In the genomic region with DNA sequence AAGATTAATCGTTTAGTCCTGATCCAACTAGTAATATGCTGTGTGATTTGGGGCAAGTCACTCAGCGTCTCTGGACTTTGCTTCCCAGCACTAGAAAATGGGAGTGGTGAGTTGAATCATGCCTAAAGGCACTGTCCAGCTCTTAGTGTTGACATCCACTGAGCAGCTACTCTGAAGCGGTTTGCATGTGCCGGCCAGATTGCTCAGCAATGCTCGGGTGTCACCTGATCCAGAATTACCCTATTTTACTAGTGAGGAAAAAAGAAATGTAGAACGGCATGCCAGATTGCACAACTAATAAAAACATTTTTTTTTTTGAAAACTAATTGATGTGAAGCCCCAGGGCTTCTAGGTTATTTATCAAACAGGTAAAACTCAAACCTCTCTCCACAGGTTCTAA, we compare ENCODE assay signal across 20 mouse cellular contexts.
A peak's percentile ranks its signal among the peaks of the same experiment; 100 is the strongest.
DNase-seq lines count a peak whose midpoint lies in the region; ATAC-seq and TF ChIP-seq lines count a peak whose summit lies in the region.
"Had no signal": no experiment of that assay in that cellular context is flagged by ENCODE, and none has a peak within 500 bp of the region (broad histone marks: within the 10 kb centered on the region; RNA-seq: fewer than 3 reads in every experiment).

No protein-coding gene starts in this region.

- no peak overlapping the region for H3K4me3 ChIP-seq in forebrain, embryonic 14.5 days (ENCODE audit: low read depth, low read length)
- no peak overlapping the region for H3K4me3 ChIP-seq in forebrain, embryonic 16.5 days (replicated peaks; ENCODE audit: low read length)
- no peak overlapping the region for H3K4me3 ChIP-seq in hindbrain, embryonic 15.5 days
- no peak overlapping the region for H3K4me3 ChIP-seq in hindbrain, embryonic 11.5 days (ENCODE audit: low read depth, low read length)
- H3K4me3 ChIP-seq in lung, embryonic 15.5 days: no peak overlapping the region
- no peak overlapping the region for H3K4me3 ChIP-seq in lung, adult 2 months (replicated peaks; ENCODE audit: extremely low read depth, low read depth, low read length)
- H3K4me3 ChIP-seq: embryonic facial prominence, embryonic 10.5 days; liver, embryonic 13.5 days; stomach, embryonic 15.5 days had no signal

- H3K9me3 ChIP-seq in forebrain, embryonic 14.5 days (replicated peaks; ENCODE audit: control insufficient read depth, low read length): no peaks in the 10 kb centered on the region
- no peaks in the 10 kb centered on the region for H3K9me3 ChIP-seq in forebrain, embryonic 16.5 days (ENCODE audit: control insufficient read depth, low read length)
- H3K9me3 ChIP-seq in hindbrain, embryonic 15.5 days: no peaks in the 10 kb centered on the region
- H3K9me3 ChIP-seq in hindbrain, embryonic 11.5 days (ENCODE audit: control insufficient read depth, low read length): no peaks in the 10 kb centered on the region
- no peaks in the 10 kb centered on the region for H3K9me3 ChIP-seq in lung, embryonic 15.5 days
- H3K9me3 ChIP-seq: embryonic facial prominence, embryonic 10.5 days; liver, embryonic 13.5 days; stomach, embryonic 15.5 days had no signal

- H3K9ac ChIP-seq in forebrain, embryonic 14.5 days (ENCODE audit: low read length): no peak overlapping the region
- no peak overlapping the region for H3K9ac ChIP-seq in forebrain, embryonic 16.5 days (replicated peaks; ENCODE audit: low read depth, low read length)
- H3K9ac ChIP-seq in hindbrain, embryonic 15.5 days: no peak overlapping the region
- no peak overlapping the region for H3K9ac ChIP-seq in hindbrain, embryonic 11.5 days (ENCODE audit: low read depth, low read length)
- H3K9ac ChIP-seq in lung, embryonic 15.5 days: no peak overlapping the region
- H3K9ac ChIP-seq: liver, embryonic 13.5 days; stomach, embryonic 15.5 days had no signal

- H3K36me3 ChIP-seq in forebrain, embryonic 14.5 days (ENCODE audit: control insufficient read depth, insufficient read depth, low read length): no peaks in the 10 kb centered on the region
- no peaks in the 10 kb centered on the region for H3K36me3 ChIP-seq in forebrain, embryonic 16.5 days (ENCODE audit: control insufficient read depth, insufficient read depth)
- no peaks in the 10 kb centered on the region for H3K36me3 ChIP-seq in hindbrain, embryonic 15.5 days
- no peaks in the 10 kb centered on the region for H3K36me3 ChIP-seq in hindbrain, embryonic 11.5 days (ENCODE audit: control insufficient read depth, insufficient read depth, low read length)
- H3K36me3 ChIP-seq in lung, embryonic 15.5 days: no peaks in the 10 kb centered on the region
- H3K36me3 ChIP-seq: embryonic facial prominence, embryonic 10.5 days; liver, embryonic 13.5 days; stomach, embryonic 15.5 days had no signal

- H3K4me1 ChIP-seq in forebrain, embryonic 14.5 days (ENCODE audit: control insufficient read depth, insufficient read depth, low read length): peaks cover 15% of the 10 kb centered on the region; the same call in 1 of the 2 replicates
- H3K4me1 ChIP-seq in forebrain, embryonic 16.5 days (replicated peaks; ENCODE audit: control insufficient read depth, insufficient read depth, low read length): peaks cover 36% of the 10 kb centered on the region
- H3K4me1 ChIP-seq in hindbrain, embryonic 15.5 days (replicated peaks): peaks cover 21% of the 10 kb centered on the region
- no peaks in the 10 kb centered on the region for H3K4me1 ChIP-seq in hindbrain, embryonic 11.5 days (replicated peaks; ENCODE audit: control insufficient read depth, insufficient read depth, low read length)
- peaks cover 49% of the 10 kb centered on the region for H3K4me1 ChIP-seq in lung, embryonic 15.5 days
- peaks cover 22% of the 10 kb centered on the region for H3K4me1 ChIP-seq in lung, adult 2 months (ENCODE audit: control insufficient read depth, insufficient read depth, low read length)

- H3K27ac ChIP-seq in forebrain, embryonic 14.5 days (ENCODE audit: low read depth, low read length): peak overlapping the region; percentile 65; the same call in 1 of the 2 replicates
- H3K27ac ChIP-seq in forebrain, embryonic 16.5 days (ENCODE audit: low read length): no peak overlapping the region; the same call in 1 of the 2 replicates
- H3K27ac ChIP-seq in hindbrain, embryonic 15.5 days (replicated peaks): peak overlapping the region; percentile 13; the same call in 1 of the 2 replicates
- H3K27ac ChIP-seq in hindbrain, embryonic 11.5 days (ENCODE audit: low read depth, low read length): no peak overlapping the region
- H3K27ac ChIP-seq in lung, embryonic 15.5 days: peak overlapping the region; percentile 42; the same call in 1 of the 2 replicates
- H3K27ac ChIP-seq: embryonic facial prominence, embryonic 10.5 days; kidney, postnatal 0 days; liver, embryonic 13.5 days; macrophage; stomach, embryonic 15.5 days had no signal

- no peak overlapping the region for H3K4me2 ChIP-seq in forebrain, embryonic 14.5 days (ENCODE audit: low read length)
- H3K4me2 ChIP-seq in forebrain, embryonic 16.5 days (ENCODE audit: low read length): no peak overlapping the region
- H3K4me2 ChIP-seq in hindbrain, embryonic 15.5 days: no peak overlapping the region
- no peak overlapping the region for H3K4me2 ChIP-seq in hindbrain, embryonic 11.5 days (replicated peaks; ENCODE audit: low read depth, low read length)
- H3K4me2 ChIP-seq in lung, embryonic 15.5 days: no peak overlapping the region
- H3K4me2 ChIP-seq: liver, embryonic 13.5 days; midbrain, embryonic 11.5 days; stomach, embryonic 15.5 days had no signal

- WGBS in forebrain, embryonic 14.5 days: 86% methylated on average over 6 of the region's 6 CpGs
- WGBS in forebrain, embryonic 16.5 days: 72% methylated on average over 6 of the region's 6 CpGs
- 82% methylated on average over 6 of the region's 6 CpGs for WGBS in hindbrain, embryonic 15.5 days
- 75% methylated on average over 6 of the region's 6 CpGs for WGBS in hindbrain, embryonic 11.5 days
- 63% methylated on average over 6 of the region's 6 CpGs for WGBS in lung, embryonic 15.5 days
- WGBS in lung, adult 2 months: 74% methylated on average over 6 of the region's 6 CpGs

- DNase-seq in forebrain, embryonic 14.5 days (ENCODE audit: low spot score): no peak
- no peak for DNase-seq in hindbrain, embryonic 11.5 days (ENCODE audit: low spot score)
- DNase-seq in lung, adult 2 months: no peak
- DNase-seq in fibroblast of lung, adult 2 months (ENCODE audit: low read depth): peak; percentile 85
- no peak for DNase-seq in urinary bladder, postnatal 25 days (ENCODE audit: low spot score)
- DNase-seq: cerebellum, adult 8-10 months; gastrocnemius, postnatal 14 days; kidney, adult 18-20 months; liver, embryonic 13.5 days; retina, postnatal 1 day; thymus, adult 18-20 months had no signal

- no peak for TF ChIP-seq POLR2A in lung, adult 2 months (IDR thresholded peaks at IDR 0.05; ENCODE audit: borderline replicate concordance, extremely low read depth, low read depth, low read length)

- no peaks in the 10 kb centered on the region for H3K27me3 ChIP-seq in forebrain, embryonic 14.5 days (replicated peaks; ENCODE audit: control insufficient read depth, insufficient read depth, low read length)
- no peaks in the 10 kb centered on the region for H3K27me3 ChIP-seq in forebrain, embryonic 16.5 days (replicated peaks; ENCODE audit: control insufficient read depth, insufficient read depth, low read length)
- H3K27me3 ChIP-seq in hindbrain, embryonic 15.5 days: no peaks in the 10 kb centered on the region
- no peaks in the 10 kb centered on the region for H3K27me3 ChIP-seq in hindbrain, embryonic 11.5 days (ENCODE audit: control insufficient read depth, insufficient read depth, low read length)
- H3K27me3 ChIP-seq in lung, embryonic 15.5 days: no peaks in the 10 kb centered on the region
- H3K27me3 ChIP-seq: CH12.LX; liver, embryonic 13.5 days; stomach, embryonic 15.5 days had no signal

- no peak for ATAC-seq in forebrain, embryonic 14.5 days
- no peak for ATAC-seq in forebrain, embryonic 16.5 days
- ATAC-seq in hindbrain, embryonic 15.5 days (ENCODE audit: low FRiP score, low read depth): no peak
- no peak for ATAC-seq in hindbrain, embryonic 11.5 days (ENCODE audit: low FRiP score)
- no peak for ATAC-seq in lung, embryonic 15.5 days (ENCODE audit: borderline replicate concordance, extremely low read depth, low FRiP score, low TSS enrichment)

- TF ChIP-seq CTCF in lung, adult 2 months (IDR thresholded peaks at IDR 0.05; ENCODE audit: insufficient read depth, low read length): no peak

Comparison
In these comparisons a context has a peak if more than half of its experiments do, and no peak if none do; other contexts are left out.
1. H3K27ac ChIP-seq: peak in forebrain, embryonic 14.5 days (single experiment), hindbrain, embryonic 15.5 days (single experiment) and lung, embryonic 15.5 days (single experiment); none in forebrain, embryonic 16.5 days (single experiment) and hindbrain, embryonic 11.5 days (single experiment).